Mouse (Mus musculus) heart, postnatal 0 days (tissue): Measurements from ENCODE around the gene Rad51d. TPM values are rescaled to one million over a fixed set of nuclear protein-coding genes. Genes with fewer than 3 reads are reported as not detected.
A peak's percentile ranks its signal among the peaks of the same experiment; 100 is the strongest.

Experiments used
- ATAC-seq: fragments of 200-750 bp; cut with Nextera tagmentation; 2 replicates; pipeline ENCODE4 v1.8.0; 2017; ENCODE audit warnings: low read depth, moderate number of reproducible peaks, moderate library complexity; ENCODE audit not compliant: insufficient read depth
- DNase-seq: peaks from one replicate; pipeline ENCODE4 v3.0.0-alpha.2; 2016; ENCODE audit warnings: low spot score
- H3K27ac ChIP-seq: fragments of 300-500 bp; sonication (generic); 2 replicates; pipeline ENCODE4 v1.5.1; 2014; ENCODE audit warnings: low read depth, mild to moderate bottlenecking
- H3K27me3 ChIP-seq: fragments of 300-500 bp; sonication (generic); 2 replicates; pipeline ENCODE4 v1.6.1; 2014; ENCODE audit warnings: low read length, mixed read lengths; ENCODE audit not compliant: control insufficient read depth, insufficient read depth
- H3K36me3 ChIP-seq: fragments of 300-500 bp; sonication (generic); replicated peaks from 2 replicates; pipeline ENCODE4 v1.6.1; 2014; ENCODE audit warnings: low read length, mixed read lengths; ENCODE audit not compliant: control insufficient read depth, insufficient read depth
- H3K4me1 ChIP-seq: fragments of 300-500 bp; sonication (generic); 2 replicates; pipeline ENCODE4 v1.6.1; 2014; ENCODE audit warnings: antibody characterized with exemption; ENCODE audit not compliant: control insufficient read depth, insufficient read depth
- H3K4me2 ChIP-seq: fragments of 300-500 bp; sonication (generic); 2 replicates; pipeline ENCODE4 v1.6.1; 2014; ENCODE audit warnings: low read depth, mild to moderate bottlenecking, low read length, moderate library complexity
- H3K4me3 ChIP-seq: fragments of 300-500 bp; sonication (generic); 2 replicates; pipeline ENCODE4 v1.5.1; 2014; ENCODE audit warnings: low read depth, low read length
- H3K9ac ChIP-seq: fragments of 300-500 bp; sonication (generic); replicated peaks from 2 replicates; pipeline ENCODE4 v1.6.1; 2014; ENCODE audit warnings: low read depth, low read length, mixed read lengths
- H3K9me3 ChIP-seq: fragments of 300-500 bp; sonication (generic); replicated peaks from 2 replicates; pipeline ENCODE4 v1.6.1; 2016; ENCODE audit warnings: low read length; ENCODE audit not compliant: control insufficient read depth
- CTCF ChIP-seq: IDR thresholded peaks from 2 replicates; pipeline ENCODE4 v1.5.1; 2016; ENCODE audit warnings: antibody characterized with exemption, control low read depth, low read depth
- EP300 ChIP-seq: IDR thresholded peaks from 2 replicates; pipeline ENCODE4 v1.6.1; 2016; ENCODE audit warnings: antibody characterized with exemption, low read depth
- WGBS: fragments of 180-500 bp; shearing (Covaris S2); extraction: QIAGEN DNeasy Blood & Tissue Kit; methylation state at CpG from one replicate; pipeline ENCODE4 v1.1.7; 2014; 5-methylcytosine and 5-hydroxymethylcytosine counted together
- polyA plus RNA-seq: library from polyadenylated mRNA; unstranded; fragments of >200 nt; fragmentation: Nextera tagmentation; extraction: Ambion mirVana; gene quantifications from 2 replicates; pipeline ENCODE4 v1.2.1, GENCODE M21; 2015
- total RNA-seq: library from RNA; depleted of rRNA; stranded (reverse); fragments of >200 nt; gene quantifications from 2 replicates; pipeline ENCODE4 v1.2.3, GENCODE M21; 2014; ENCODE audit warnings: low replicate concordance

The Rad51d gene
- total and polyA plus RNA-seq, 2 experiments from 2014 or later: 9.9 to 10.8 TPM

GRCm38 (mm10) chr11:82846938-82847337 is 43.5 kb downstream of the Rad51d start:
- Histone ChIP-seq H3K4me1 (peaks cover 12% of the 10 kb centered on the region; the same call in 1 of the 2 replicates), H3K9ac (no peak overlapping the region), H3K27ac (no peak overlapping the region), H3K36me3 (no peaks in the 10 kb centered on the region), H3K9me3 (no peaks in the 10 kb centered on the region), H3K4me2 (no peak overlapping the region), H3K4me3 (no peak overlapping the region), H3K27me3 (no peaks in the 10 kb centered on the region)
- WGBS: 74% methylated on average over 3 of the region's 3 CpGs
- DNase-seq (no peak), ATAC-seq (no peak)
- TF ChIP-seq EP300 (no peak), CTCF (no peak)

GRCm38 (mm10) chr11:82846079-82846436 is 44.4 kb downstream of the Rad51d start:
- ATAC-seq: no peak

GRCm38 (mm10) chr11:82845415-82846078 is 44.9 kb downstream of the Rad51d start:
- Histone ChIP-seq H3K4me3 (peak overlapping the region; percentile 36), H3K9me3 (no peaks in the 10 kb centered on the region), H3K9ac (peak overlapping the region; percentile 40), H3K36me3 (no peaks in the 10 kb centered on the region), H3K27me3 (no peaks in the 10 kb centered on the region), H3K4me1 (peaks cover 12% of the 10 kb centered on the region; the same call in 1 of the 2 replicates), H3K4me2 (peak overlapping the region; percentile 66), H3K27ac (peak overlapping the region; percentile 48)
- peak; percentile 83 for DNase-seq
- TF ChIP-seq EP300 (no peak), CTCF (peak; percentile 49)
- peak; percentile 91 for ATAC-seq
- WGBS: 17% methylated on average over 16 of the region's 16 CpGs

More at GRCm38 (mm10) chr11:82846079-82846436, 44.4 kb downstream of the Rad51d start:
- TF ChIP-seq CTCF: no peak
- no peak for TF ChIP-seq EP300
- Histone ChIP-seq H3K27ac (peak overlapping the region; percentile 48), H3K27me3 (no peaks in the 10 kb centered on the region), H3K4me2 (peak overlapping the region; percentile 66), H3K36me3 (no peaks in the 10 kb centered on the region), H3K4me1 (peaks cover 12% of the 10 kb centered on the region; the same call in 1 of the 2 replicates), H3K9me3 (no peaks in the 10 kb centered on the region), H3K4me3 (peak overlapping the region; percentile 36), H3K9ac (peak overlapping the region; percentile 40)
- no peak for DNase-seq
- 15% methylated on average over 4 of the region's 4 CpGs for WGBS

DNA sequence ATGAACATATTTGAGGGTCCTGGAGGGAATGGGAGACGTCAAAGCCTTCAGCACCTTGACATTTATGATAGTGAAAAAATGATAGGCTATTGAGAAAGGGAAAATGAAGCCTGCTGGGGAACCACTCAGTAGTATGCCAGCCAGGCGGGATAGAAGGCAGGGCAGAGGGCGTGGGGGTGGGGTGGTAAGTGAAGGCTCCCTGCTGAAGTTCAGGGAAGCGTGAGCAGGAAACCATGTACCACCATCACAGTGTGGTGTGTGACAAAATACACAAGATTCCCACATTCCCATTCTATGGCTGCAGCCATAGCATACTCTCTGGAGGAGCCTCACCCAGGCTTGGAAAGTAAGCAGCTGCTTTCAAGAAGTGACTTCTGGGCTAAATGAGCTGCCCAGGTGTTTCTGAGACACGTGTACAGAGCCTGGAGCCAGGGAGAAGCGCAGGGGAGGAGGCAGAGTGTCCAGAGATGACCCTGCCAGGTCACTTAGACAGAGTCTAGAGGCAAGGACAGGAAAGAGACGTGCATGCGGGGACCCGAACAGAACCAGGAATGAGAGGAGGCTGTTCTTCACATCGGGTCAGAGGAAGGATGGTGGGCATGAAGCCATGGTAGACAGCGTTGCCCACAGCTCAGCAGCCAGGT is 45.5 kb downstream of the Rad51d start:
- 0 out of 2 replicates have a peak overlapping the region, but pooled peaks have one; percentile 40 for H3K9ac ChIP-seq
- H3K36me3 ChIP-seq: no peaks in the 10 kb centered on the region
- ATAC-seq (no peak), DNase-seq (no peak)
- peak overlapping the region; percentile 36; the same call in 1 of the 2 replicates for H3K4me3 ChIP-seq
- H3K27ac ChIP-seq: no peak overlapping the region
- H3K27me3 ChIP-seq: no peaks in the 10 kb centered on the region
- WGBS: 63% methylated on average over 11 of the region's 11 CpGs
- no peaks in the 10 kb centered on the region for H3K9me3 ChIP-seq
- TF ChIP-seq CTCF (no peak), EP300 (no peak)
- H3K4me1 ChIP-seq: peaks cover 12% of the 10 kb centered on the region; the same call in 1 of the 2 replicates
- peak overlapping the region; percentile 66 for H3K4me2 ChIP-seq

- no peaks in the 10 kb centered on the region for H3K9me3 ChIP-seq
- DNase-seq: no peak
- WGBS: 58% methylated on average over 5 of the region's 5 CpGs
- no peak overlapping the region for H3K4me3 ChIP-seq
- H3K36me3 ChIP-seq: no peaks in the 10 kb centered on the region
- TF ChIP-seq EP300 (no peak), CTCF (no peak)
- H3K27me3 ChIP-seq: no peaks in the 10 kb centered on the region
- H3K27ac ChIP-seq: no peak overlapping the region
- ATAC-seq: no peak
- no peak overlapping the region for H3K9ac ChIP-seq
- H3K4me2 ChIP-seq: no peak overlapping the region
- H3K4me1 ChIP-seq: no peaks in the 10 kb centered on the region
These were observed 51.9 kb downstream of the Rad51d start for GRCm38 (mm10) chr11:82838511-82838910.
